Mouse (Mus musculus) liver, postnatal 0 days (tissue): Measurements from ENCODE around the gene Herpud1. TPM values are rescaled to one million over a fixed set of nuclear protein-coding genes. Genes with fewer than 3 reads are reported as not detected.
"Not testable (repeated sequence)": the region's sequence is repeated elsewhere in the genome, so short reads cannot be mapped to it uniquely, and the experiment has no call there.

Source experiments
- ATAC-seq: fragments of 200-750 bp; cut with Nextera tagmentation; 2 replicates; pipeline ENCODE4 v1.8.0; 2017; ENCODE audit warnings: mild to moderate bottlenecking, moderate library complexity
- DNase-seq: peaks from one replicate; pipeline ENCODE4 v3.0.0-alpha.2; 2016
- H3K27ac ChIP-seq: fragments of 300-500 bp; sonication (generic); 2 replicates; pipeline ENCODE4 v1.5.1; 2014; ENCODE audit warnings: antibody characterized with exemption, moderate library complexity, mild to moderate bottlenecking, low read depth
- H3K27me3 ChIP-seq: fragments of 300-500 bp; sonication (generic); 2 replicates; pipeline ENCODE4 v1.6.1; 2014; ENCODE audit warnings: low read length, control low read depth, mixed read lengths; ENCODE audit not compliant: insufficient read depth
- H3K36me3 ChIP-seq: fragments of 300-500 bp; sonication (generic); replicated peaks from 2 replicates; pipeline ENCODE4 v1.6.1; 2014; ENCODE audit warnings: mild to moderate bottlenecking, control low read depth, low read length, moderate library complexity, mixed read lengths; ENCODE audit not compliant: insufficient read depth
- H3K4me1 ChIP-seq: fragments of 300-500 bp; sonication (generic); 2 replicates; pipeline ENCODE4 v1.6.1; 2014; ENCODE audit warnings: antibody characterized with exemption, mild to moderate bottlenecking, control low read depth; ENCODE audit not compliant: insufficient read depth
- H3K4me2 ChIP-seq: fragments of 300-500 bp; sonication (generic); 2 replicates; pipeline ENCODE4 v1.6.1; 2014; ENCODE audit warnings: low read depth, mild to moderate bottlenecking, low read length, moderate library complexity, mixed read lengths
- H3K4me3 ChIP-seq: fragments of 300-500 bp; sonication (generic); 2 replicates; pipeline ENCODE4 v1.5.1; 2014; ENCODE audit warnings: low read depth, low read length
- H3K9ac ChIP-seq: fragments of 300-500 bp; sonication (generic); replicated peaks from 2 replicates; pipeline ENCODE4 v1.6.1; 2014; ENCODE audit warnings: mild to moderate bottlenecking, moderate library complexity
- H3K9me3 ChIP-seq: fragments of 300-500 bp; sonication (generic); 2 replicates; pipeline ENCODE4 v1.6.1; 2016; ENCODE audit warnings: mild to moderate bottlenecking, control low read depth, low read length, mixed read lengths
- CTCF ChIP-seq: sonication (generic); IDR thresholded peaks from 2 replicates; pipeline ENCODE4 v1.5.1; 2016; ENCODE audit warnings: antibody characterized with exemption, low read depth
- EP300 ChIP-seq: IDR thresholded peaks from 2 replicates; pipeline ENCODE4 v1.6.1; 2016; ENCODE audit warnings: antibody characterized with exemption, low read depth, mild to moderate bottlenecking
- WGBS: fragments of 180-500 bp; shearing (Covaris S2); extraction: QIAGEN DNeasy Blood & Tissue Kit; methylation state at CpG from one replicate; pipeline ENCODE4 v1.1.7; 2014; ENCODE audit not compliant: insufficient replicate concordance; 5-methylcytosine and 5-hydroxymethylcytosine counted together
- polyA plus RNA-seq: library from polyadenylated mRNA; unstranded; fragments of >200 nt; fragmentation: Nextera tagmentation; extraction: Ambion mirVana; gene quantifications from 2 replicates; pipeline ENCODE4 v1.2.1, GENCODE M21; 2015

Gene Herpud1
- polyA plus RNA-seq, 1 experiment from 2014 or later = 269 TPM

- DNase-seq (no peak), ATAC-seq (peak; percentile 11; the same call in 1 of the 2 replicates)
- H3K4me3 ChIP-seq = no peak overlapping the region
- WGBS = 59% methylated on average over 6 of the region's 6 CpGs
- no peaks in the 10 kb centered on the region for H3K9me3 ChIP-seq
- H3K4me2 ChIP-seq = no peak overlapping the region
- no peaks in the 10 kb centered on the region for H3K27me3 ChIP-seq
- peaks cover 10% of the 10 kb centered on the region; the same call in 1 of the 2 replicates for H3K4me1 ChIP-seq
- H3K36me3 ChIP-seq = peaks cover 71% of the 10 kb centered on the region
- H3K27ac ChIP-seq = peak overlapping the region; percentile 46; the same call in 1 of the 2 replicates
- TF ChIP-seq CTCF = no peak
- peak; percentile 59; the same call in 1 of the 2 replicates for TF ChIP-seq EP300
- no peak overlapping the region for H3K9ac ChIP-seq
Measured at GRCm38 (mm10) chr8:94392648-94393047, 6.4 kb downstream of the Herpud1 start.

DNA sequence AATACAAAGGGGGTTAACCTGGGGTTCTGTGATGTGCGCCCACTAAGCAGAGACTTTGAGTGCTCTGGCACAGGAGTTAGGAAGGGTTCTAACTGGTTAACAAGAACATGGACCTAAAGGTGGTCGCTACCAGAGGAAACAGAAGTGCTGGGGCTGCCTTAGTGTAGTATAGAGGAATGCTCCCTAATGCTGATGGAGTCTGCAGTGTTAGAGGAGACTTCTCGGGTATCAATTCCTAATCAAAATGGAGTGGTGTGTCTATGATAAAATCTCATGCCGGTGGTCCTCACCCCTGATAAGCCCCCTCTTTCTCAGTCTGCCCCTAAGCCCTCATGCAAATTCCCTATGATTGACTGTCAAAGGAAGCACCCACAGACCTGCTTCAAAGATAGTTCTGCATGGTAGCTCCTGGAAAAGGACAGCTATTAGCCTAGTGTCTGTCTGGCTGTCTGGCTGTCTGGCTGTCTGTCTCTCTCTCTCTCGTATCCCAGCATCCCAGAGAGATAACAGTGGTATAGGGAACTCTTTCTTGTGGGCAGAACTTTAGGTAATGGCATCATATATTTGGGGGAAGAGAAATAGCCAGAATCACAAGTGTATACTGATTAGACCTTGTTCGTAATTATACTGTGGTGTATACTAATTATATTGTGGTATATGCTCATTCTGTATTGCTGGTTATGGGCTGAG, 9.8 kb downstream of the Herpud1 start:
- H3K27ac ChIP-seq = 0 out of 2 replicates have a peak overlapping the region, but pooled peaks have one; percentile 4
- no peaks in the 10 kb centered on the region for H3K9me3 ChIP-seq
- peaks cover 58% of the 10 kb centered on the region for H3K36me3 ChIP-seq
- H3K4me1 ChIP-seq = peaks cover 2% of the 10 kb centered on the region; the same call in 1 of the 2 replicates
- H3K4me2 ChIP-seq = no peak overlapping the region
- no peak for TF ChIP-seq CTCF
- no peak for TF ChIP-seq EP300
- 83% methylated on average over 6 of the region's 6 CpGs for WGBS
- H3K27me3 ChIP-seq = no peaks in the 10 kb centered on the region
- no peak overlapping the region for H3K9ac ChIP-seq
- no peak overlapping the region for H3K4me3 ChIP-seq
- DNase-seq (no peak), ATAC-seq (peak; percentile 6)

- Histone ChIP-seq H3K9me3 (no peaks in the 10 kb centered on the region), H3K36me3 (peaks cover 47% of the 10 kb centered on the region), H3K4me1 (0 out of 2 replicates have a peak, but pooled peaks cover 2% of the 10 kb centered on the region), H3K27ac (no peak overlapping the region; the same call in 1 of the 2 replicates), H3K9ac (no peak overlapping the region), H3K4me3 (no peak overlapping the region), H3K27me3 (no peaks in the 10 kb centered on the region), H3K4me2 (no peak overlapping the region)
- peak; percentile 82 for DNase-seq
- TF ChIP-seq CTCF = peak; percentile 92
- TF ChIP-seq EP300 = no peak
- ATAC-seq = peak; percentile 72
- 54% methylated on average over 11 of the region's 11 CpGs for WGBS
Measured at GRCm38 (mm10) chr8:94396964-94397657, 10.9 kb downstream of the Herpud1 start.

- Histone ChIP-seq H3K27me3 (no peaks in the 10 kb centered on the region), H3K4me3 (no peak overlapping the region), H3K9ac (no peak overlapping the region), H3K36me3 (peaks cover 34% of the 10 kb centered on the region), H3K4me2 (no peak overlapping the region), H3K9me3 (no peaks in the 10 kb centered on the region), H3K27ac (no peak overlapping the region), H3K4me1 (0 out of 2 replicates have a peak, but pooled peaks cover 2% of the 10 kb centered on the region)
- DNase-seq = no peak
- 63% methylated on average over 6 of the region's 6 CpGs for WGBS
- ATAC-seq = no peak
- TF ChIP-seq EP300 (no peak), CTCF (no peak)
Measured at GRCm38 (mm10) chr8:94398587-94398986, 12.3 kb downstream of the Herpud1 start.

GRCm38 (mm10) chr8:94399361-94399953, 13.2 kb downstream of the Herpud1 start:
- no peak overlapping the region for H3K4me2 ChIP-seq
- no peaks in the 10 kb centered on the region for H3K27me3 ChIP-seq
- TF ChIP-seq CTCF (no peak), EP300 (no peak)
- H3K9ac ChIP-seq = no peak overlapping the region
- H3K9me3 ChIP-seq = no peaks in the 10 kb centered on the region
- WGBS = 69% methylated on average over 3 of the region's 3 CpGs
- H3K36me3 ChIP-seq = peaks cover 25% of the 10 kb centered on the region
- ATAC-seq = no peak
- DNase-seq = no peak
- no peak overlapping the region for H3K4me3 ChIP-seq
- no peak overlapping the region for H3K27ac ChIP-seq
- 0 out of 2 replicates have a peak, but pooled peaks cover 2% of the 10 kb centered on the region for H3K4me1 ChIP-seq

DNA sequence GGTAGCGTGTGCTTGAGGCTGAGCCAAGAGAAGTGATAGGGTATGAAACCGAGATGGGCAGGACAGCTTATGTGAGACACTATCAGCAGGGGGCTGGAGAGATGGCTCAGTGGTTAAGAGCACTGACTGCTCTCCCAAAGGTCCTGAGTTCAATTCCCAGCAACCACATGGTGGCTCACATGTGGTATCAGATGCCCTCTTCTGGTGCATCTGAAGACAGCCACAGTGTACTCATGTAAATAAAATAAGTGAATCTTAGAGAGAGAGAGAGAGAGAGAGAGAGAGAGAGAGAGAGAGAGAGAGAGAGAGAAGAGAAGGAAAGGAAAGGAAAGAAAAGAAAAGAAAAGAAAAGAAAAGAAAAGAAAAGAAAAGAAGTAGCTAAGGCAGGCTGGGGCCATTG, 13.7 kb downstream of the Herpud1 start:
- not testable (repeated sequence) for H3K27me3 ChIP-seq, H3K9me3 ChIP-seq, H3K4me1 ChIP-seq, DNase-seq, ATAC-seq, H3K27ac ChIP-seq, H3K4me2 ChIP-seq, H3K9ac ChIP-seq, H3K4me3 ChIP-seq
- peak; percentile 43 for TF ChIP-seq CTCF
- WGBS = 70% methylated on average over 2 of the region's 2 CpGs
- H3K36me3 ChIP-seq = peaks cover 20% of the 10 kb centered on the region
